Mouse (Mus musculus): ENCODE measurements at regions not wholly inside any gene's neighbourhood (a gene's known extent, or its start where the extent isn't known, plus 50 kb on each side); places are given as distances from the start of the nearest gene placed in this dataset.

- no peak for DNase-seq (ENCODE audit: low spot score)
- Histone ChIP-seq H3K9me3 (replicated peaks) (peaks cover 62% of the 10 kb centered on the region), H3K4me1 (ENCODE audit: insufficient read depth, low read depth, low read length) (no peaks in the 10 kb centered on the region), H3K4me3 (ENCODE audit: low read depth, low read length) (no peak overlapping the region), H3K27me3 (ENCODE audit: insufficient read depth, low read length) (no peaks in the 10 kb centered on the region), H3K36me3 (replicated peaks) (no peaks in the 10 kb centered on the region)
- TF ChIP-seq GATA2 (IDR thresholded peaks at IDR 0.05; ENCODE audit: borderline replicate concordance, low read depth, low read length): no peak
- TF ChIP-seq CTCF (IDR thresholded peaks at IDR 0.05; ENCODE audit: low read depth, low read length): no peak
- TF ChIP-seq TAL1 (conservative IDR thresholded peaks at IDR 0.05; ENCODE audit: low read depth, low read length): no peak
- no peak for TF ChIP-seq GATA1 (IDR thresholded peaks at IDR 0.05; ENCODE audit: borderline replicate concordance, low read length)
- TF ChIP-seq POLR2AphosphoS5 (IDR thresholded peaks at IDR 0.05; ENCODE audit: insufficient replicate concordance, low read depth, low read length): no peak
- ATAC-seq (ENCODE audit: extremely low read depth, insufficient number of reproducible peaks, low FRiP score, poor library complexity, severe bottlenecking): no peak
These were observed 116.0 kb upstream of the Irx3 start for GRCm38 (mm10) chr8:91917834-91918233.

- ATAC-seq (ENCODE audit: extremely low read depth, insufficient number of reproducible peaks, low FRiP score, poor library complexity, severe bottlenecking) (no peak), DNase-seq (ENCODE audit: low spot score) (no peak)
- Histone ChIP-seq H3K4me3 (ENCODE audit: low read depth, low read length) (no peak overlapping the region), H3K9me3 (replicated peaks) (peaks cover 65% of the 10 kb centered on the region), H3K36me3 (replicated peaks) (no peaks in the 10 kb centered on the region), H3K4me1 (ENCODE audit: insufficient read depth, low read depth, low read length) (no peaks in the 10 kb centered on the region), H3K27me3 (ENCODE audit: insufficient read depth, low read length) (no peaks in the 10 kb centered on the region)
- no peak for TF ChIP-seq CTCF (IDR thresholded peaks at IDR 0.05; ENCODE audit: low read depth, low read length)
- no peak for TF ChIP-seq POLR2AphosphoS5 (IDR thresholded peaks at IDR 0.05; ENCODE audit: insufficient replicate concordance, low read depth, low read length)
- TF ChIP-seq GATA2 (IDR thresholded peaks at IDR 0.05; ENCODE audit: borderline replicate concordance, low read depth, low read length): no peak
- no peak for TF ChIP-seq GATA1 (IDR thresholded peaks at IDR 0.05; ENCODE audit: borderline replicate concordance, low read length)
- no peak for TF ChIP-seq TAL1 (conservative IDR thresholded peaks at IDR 0.05; ENCODE audit: low read depth, low read length)
These were observed 112.1 kb upstream of the Irx3 start for GRCm38 (mm10) chr8:91913971-91914370.

GRCm38 (mm10) chr8:91913121-91913520, 111.3 kb upstream of the Irx3 start:
- no peak for ATAC-seq (ENCODE audit: extremely low read depth, insufficient number of reproducible peaks, low FRiP score, poor library complexity, severe bottlenecking)
- TF ChIP-seq GATA1 (IDR thresholded peaks at IDR 0.05; ENCODE audit: borderline replicate concordance, low read length) (no peak), TAL1 (conservative IDR thresholded peaks at IDR 0.05; ENCODE audit: low read depth, low read length) (no peak), CTCF (IDR thresholded peaks at IDR 0.05; ENCODE audit: low read depth, low read length) (no peak), GATA2 (IDR thresholded peaks at IDR 0.05; ENCODE audit: borderline replicate concordance, low read depth, low read length) (no peak), POLR2AphosphoS5 (IDR thresholded peaks at IDR 0.05; ENCODE audit: insufficient replicate concordance, low read depth, low read length) (no peak)
- H3K36me3 ChIP-seq (replicated peaks): no peaks in the 10 kb centered on the region
- H3K4me3 ChIP-seq (ENCODE audit: low read depth, low read length): no peak overlapping the region
- no peaks in the 10 kb centered on the region for H3K27me3 ChIP-seq (ENCODE audit: insufficient read depth, low read length)
- H3K9me3 ChIP-seq (replicated peaks): peaks cover 74% of the 10 kb centered on the region
- no peak for DNase-seq (ENCODE audit: low spot score)
- no peaks in the 10 kb centered on the region for H3K4me1 ChIP-seq (ENCODE audit: insufficient read depth, low read depth, low read length)

- ATAC-seq (ENCODE audit: extremely low read depth, insufficient number of reproducible peaks, low FRiP score, poor library complexity, severe bottlenecking): no peak
- no peak overlapping the region for H3K4me3 ChIP-seq (ENCODE audit: low read depth, low read length)
- H3K36me3 ChIP-seq (replicated peaks): no peaks in the 10 kb centered on the region
- H3K9me3 ChIP-seq (replicated peaks): peaks cover 73% of the 10 kb centered on the region
- no peaks in the 10 kb centered on the region for H3K4me1 ChIP-seq (ENCODE audit: insufficient read depth, low read depth, low read length)
- DNase-seq (ENCODE audit: low spot score): no peak
- TF ChIP-seq GATA2 (IDR thresholded peaks at IDR 0.05; ENCODE audit: borderline replicate concordance, low read depth, low read length): no peak
- TF ChIP-seq CTCF (IDR thresholded peaks at IDR 0.05; ENCODE audit: low read depth, low read length): no peak
- no peak for TF ChIP-seq GATA1 (IDR thresholded peaks at IDR 0.05; ENCODE audit: borderline replicate concordance, low read length)
- no peaks in the 10 kb centered on the region for H3K27me3 ChIP-seq (ENCODE audit: insufficient read depth, low read length)
These were observed 107.9 kb upstream of the Irx3 start for GRCm38 (mm10) chr8:91909637-91910383.

DNA sequence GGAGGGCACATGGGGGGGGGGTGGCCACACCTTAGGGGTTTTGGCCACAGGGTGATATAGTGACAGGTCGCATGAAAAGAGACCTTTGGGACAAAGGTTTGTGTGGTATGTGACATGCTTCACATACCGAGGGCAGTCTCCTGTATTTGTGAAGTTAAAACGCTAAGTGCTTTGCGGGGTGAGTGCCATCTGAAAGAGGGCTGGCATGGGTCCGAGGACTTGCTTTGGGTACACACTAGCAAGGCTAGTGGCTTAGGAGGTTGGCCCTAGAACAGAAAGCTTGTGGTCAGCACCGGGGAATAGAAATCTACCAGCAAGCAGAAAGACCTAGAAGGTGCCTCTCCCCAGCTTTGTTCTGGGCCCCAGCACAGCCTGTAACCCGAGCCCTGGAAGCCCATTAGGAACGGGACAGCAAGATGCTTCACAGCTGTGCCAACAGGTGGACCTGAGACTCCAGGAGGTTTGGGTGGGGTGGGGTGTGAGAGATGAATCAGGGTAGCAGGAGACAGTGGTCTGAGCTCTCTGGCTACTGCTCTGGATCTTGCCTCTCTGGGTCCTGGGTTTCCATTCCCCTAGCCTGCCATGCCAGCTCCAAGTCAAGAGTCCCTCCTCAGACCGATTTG, 107.0 kb upstream of the Irx3 start:
- Histone ChIP-seq H3K27me3 (ENCODE audit: insufficient read depth, low read length) (no peaks in the 10 kb centered on the region), H3K36me3 (replicated peaks) (no peaks in the 10 kb centered on the region), H3K4me1 (ENCODE audit: insufficient read depth, low read depth, low read length) (no peaks in the 10 kb centered on the region), H3K9me3 (replicated peaks) (peaks cover 70% of the 10 kb centered on the region), H3K4me3 (ENCODE audit: low read depth, low read length) (no peak overlapping the region)
- ATAC-seq (ENCODE audit: extremely low read depth, insufficient number of reproducible peaks, low FRiP score, poor library complexity, severe bottlenecking) (no peak), DNase-seq (ENCODE audit: low spot score) (no peak)
- TF ChIP-seq TAL1 (conservative IDR thresholded peaks at IDR 0.05; ENCODE audit: low read depth, low read length): no peak
- TF ChIP-seq GATA1 (IDR thresholded peaks at IDR 0.05; ENCODE audit: borderline replicate concordance, low read length): no peak
- TF ChIP-seq GATA2 (IDR thresholded peaks at IDR 0.05; ENCODE audit: borderline replicate concordance, low read depth, low read length): no peak
- no peak for TF ChIP-seq POLR2AphosphoS5 (IDR thresholded peaks at IDR 0.05; ENCODE audit: insufficient replicate concordance, low read depth, low read length)
- TF ChIP-seq CTCF (IDR thresholded peaks at IDR 0.05; ENCODE audit: low read depth, low read length): no peak

GRCm38 (mm10) chr8:91907178-91907577, 105.3 kb upstream of the Irx3 start:
- no peak for ATAC-seq (ENCODE audit: extremely low read depth, insufficient number of reproducible peaks, low FRiP score, poor library complexity, severe bottlenecking)
- Histone ChIP-seq H3K9me3 (replicated peaks) (peaks cover 66% of the 10 kb centered on the region), H3K36me3 (replicated peaks) (no peaks in the 10 kb centered on the region), H3K27me3 (ENCODE audit: insufficient read depth, low read length) (no peaks in the 10 kb centered on the region), H3K4me3 (ENCODE audit: low read depth, low read length) (no peak overlapping the region), H3K4me1 (ENCODE audit: insufficient read depth, low read depth, low read length) (no peaks in the 10 kb centered on the region)
- DNase-seq (ENCODE audit: low spot score): no peak
- TF ChIP-seq CTCF (IDR thresholded peaks at IDR 0.05; ENCODE audit: low read depth, low read length): no peak
- TF ChIP-seq TAL1 (conservative IDR thresholded peaks at IDR 0.05; ENCODE audit: low read depth, low read length): no peak
- TF ChIP-seq GATA2 (IDR thresholded peaks at IDR 0.05; ENCODE audit: borderline replicate concordance, low read depth, low read length): no peak
- TF ChIP-seq GATA1 (IDR thresholded peaks at IDR 0.05; ENCODE audit: borderline replicate concordance, low read length): no peak
- TF ChIP-seq POLR2AphosphoS5 (IDR thresholded peaks at IDR 0.05; ENCODE audit: insufficient replicate concordance, low read depth, low read length): no peak
